Mouse (Mus musculus): ENCODE data around the gene Tcf25.

The Tcf25 gene

DNA sequence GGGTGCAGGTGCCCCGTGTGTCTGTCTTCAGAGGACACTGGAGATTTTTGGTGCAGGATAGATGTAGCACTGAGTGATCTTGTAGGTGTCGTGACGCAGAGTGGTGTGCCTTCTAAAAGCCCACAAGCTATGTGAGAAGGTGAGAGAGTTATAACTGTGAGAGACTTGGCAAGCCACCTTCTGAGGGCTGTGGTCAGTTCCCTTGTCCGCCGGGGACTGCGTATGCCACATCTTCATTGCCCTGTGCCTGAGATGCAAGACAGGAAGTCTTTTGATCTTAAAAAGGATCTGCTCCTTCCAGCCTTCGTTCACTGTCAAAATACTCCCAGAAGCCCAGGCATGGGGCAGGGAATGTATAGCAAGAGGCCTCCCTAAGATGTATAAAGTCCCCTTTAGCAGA is 30.6 kb upstream of the Tcf25 start:
- no peak for TF ChIP-seq GATA4 (IDR thresholded peaks at IDR 0.05; ENCODE audit: insufficient replicate concordance, low read length)

DNA sequence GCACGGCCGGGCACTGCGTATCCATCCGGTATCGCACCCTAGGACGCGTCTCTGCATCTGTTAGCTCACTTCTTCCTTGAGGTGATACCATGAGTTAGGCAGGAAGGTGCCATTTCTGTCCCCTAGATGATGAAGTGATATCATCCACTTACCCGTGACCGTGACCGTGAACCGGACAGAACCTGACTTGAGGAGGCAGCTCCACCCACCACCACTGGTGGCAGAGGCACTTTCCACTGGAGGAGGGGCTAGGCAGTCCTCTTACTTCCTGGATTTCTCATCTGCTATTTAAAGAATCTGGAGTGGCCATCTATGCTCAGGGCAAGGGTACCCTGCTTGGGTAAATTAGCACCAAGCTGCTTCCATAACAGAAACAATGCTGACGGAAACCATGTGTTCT is 30.1 kb upstream of the Tcf25 start:
- no peak for TF ChIP-seq GATA4 (IDR thresholded peaks at IDR 0.05; ENCODE audit: insufficient replicate concordance, low read length)

DNA sequence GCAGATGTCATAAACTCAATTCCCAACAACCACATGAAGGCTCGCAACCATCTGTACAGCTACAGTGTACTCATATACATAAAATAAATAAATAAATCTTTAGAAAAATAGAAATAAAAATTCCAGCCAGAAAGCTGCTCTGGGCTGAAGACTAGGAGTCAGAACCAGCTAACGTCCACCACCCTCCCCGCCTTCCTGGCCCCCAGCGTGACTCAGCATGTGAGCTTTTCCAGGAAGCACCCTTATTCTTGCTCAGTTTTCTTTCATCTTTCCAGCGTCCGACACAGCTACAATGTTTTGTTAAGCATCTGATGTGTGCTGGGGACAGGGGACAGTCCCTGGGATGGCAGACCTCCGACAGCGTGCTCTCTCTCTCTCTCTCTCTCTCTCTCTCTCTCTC is 28.4 kb upstream of the Tcf25 start:
- no peak for TF ChIP-seq GATA4 (IDR thresholded peaks at IDR 0.05; ENCODE audit: insufficient replicate concordance, low read length)

DNA sequence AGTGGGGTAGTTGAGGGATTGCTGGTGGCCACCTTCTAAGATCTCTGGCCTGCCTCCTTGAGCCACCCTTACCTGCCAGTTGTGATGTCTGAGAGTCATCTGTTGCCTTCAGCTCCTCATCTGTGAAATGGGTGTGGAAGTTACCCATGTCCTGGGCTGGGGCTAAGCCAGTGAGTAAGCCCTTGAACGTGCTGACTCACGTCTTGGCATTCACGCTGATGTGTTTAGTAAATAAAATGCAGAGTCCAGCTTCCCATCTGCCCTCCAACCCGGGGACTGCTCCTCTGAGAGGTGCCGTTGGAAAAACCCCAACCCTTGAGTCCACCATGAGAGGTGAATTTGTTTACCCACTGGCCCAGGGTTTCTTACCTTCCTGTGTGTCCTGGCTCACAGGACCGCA is 27.7 kb upstream of the Tcf25 start:
- TF ChIP-seq GATA4 (IDR thresholded peaks at IDR 0.05; ENCODE audit: insufficient replicate concordance, low read length): no peak

DNA sequence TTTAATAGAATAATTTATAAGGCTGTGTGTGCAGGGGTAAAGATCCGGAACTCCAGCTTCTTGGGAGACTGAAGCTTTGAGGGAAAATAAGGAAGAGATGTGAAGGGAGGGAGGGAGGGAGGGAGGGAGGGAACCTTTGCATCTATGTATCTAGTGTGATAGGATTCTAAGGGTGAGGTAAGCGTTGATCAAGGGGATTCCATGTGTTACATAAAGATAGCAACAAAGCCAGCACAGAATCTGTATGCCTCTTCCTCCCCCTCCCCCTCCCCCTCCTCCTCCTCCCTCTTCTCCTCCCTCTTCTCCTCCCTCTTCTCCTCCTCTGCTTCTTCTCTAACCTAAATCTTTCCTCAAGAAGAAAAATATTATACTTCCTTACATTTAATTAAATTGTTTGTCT is 26.3 kb upstream of the Tcf25 start:
- TF ChIP-seq GATA4 (IDR thresholded peaks at IDR 0.05; ENCODE audit: insufficient replicate concordance, low read length): no peak

DNA sequence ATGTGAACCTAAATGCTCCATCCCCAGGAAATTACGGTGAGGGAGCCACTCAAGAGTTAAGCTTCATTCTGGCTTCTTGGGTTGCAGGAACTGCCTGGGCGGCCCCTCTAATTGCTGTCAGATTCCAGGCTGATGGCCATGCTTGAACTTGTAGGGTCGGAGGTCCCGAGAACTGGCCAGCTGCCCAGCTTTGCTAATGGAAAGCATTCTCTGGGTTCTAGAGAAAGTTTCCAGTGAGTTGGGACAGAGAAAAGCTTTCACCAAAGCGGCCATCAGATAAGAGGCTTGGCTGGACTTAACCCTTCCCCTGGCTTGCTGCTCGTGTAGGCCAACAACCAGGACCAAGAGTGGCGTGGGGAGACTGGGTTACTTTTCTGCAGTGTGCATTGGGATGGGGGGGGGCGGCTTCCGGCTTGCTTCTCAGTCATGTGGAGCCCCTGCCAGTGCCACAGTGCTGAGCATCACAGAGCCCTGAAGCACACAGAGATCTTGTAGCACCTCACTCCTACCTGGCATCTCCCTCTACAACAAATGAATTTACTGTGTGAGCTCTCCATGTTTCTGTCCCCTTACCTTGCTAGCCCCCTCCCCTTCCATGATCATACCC is 25.2 kb upstream of the Tcf25 start:
- TF ChIP-seq GATA4 (IDR thresholded peaks at IDR 0.05; ENCODE audit: insufficient replicate concordance, low read length): no peak

DNA sequence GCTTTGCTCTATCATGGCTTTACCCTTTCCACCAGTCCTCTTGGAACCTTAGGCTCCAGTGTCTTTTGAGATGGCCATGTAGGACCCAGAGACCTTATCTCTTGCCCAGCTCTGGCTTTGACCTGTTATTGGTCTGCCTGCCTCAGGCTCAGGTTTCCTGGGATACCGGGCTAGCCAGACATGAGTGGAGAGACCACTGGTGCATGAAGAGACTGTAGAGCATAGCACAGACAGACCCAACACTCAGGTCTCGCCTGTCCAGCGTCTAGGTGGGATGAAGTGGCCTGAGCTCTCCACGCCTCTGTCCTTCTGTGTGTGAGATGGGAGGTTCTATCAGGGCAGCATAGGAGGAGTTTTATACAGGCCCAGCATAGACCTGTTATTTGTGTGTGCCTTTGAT is 24.5 kb upstream of the Tcf25 start:
- no peak for TF ChIP-seq GATA4 (IDR thresholded peaks at IDR 0.05; ENCODE audit: insufficient replicate concordance, low read length)

DNA sequence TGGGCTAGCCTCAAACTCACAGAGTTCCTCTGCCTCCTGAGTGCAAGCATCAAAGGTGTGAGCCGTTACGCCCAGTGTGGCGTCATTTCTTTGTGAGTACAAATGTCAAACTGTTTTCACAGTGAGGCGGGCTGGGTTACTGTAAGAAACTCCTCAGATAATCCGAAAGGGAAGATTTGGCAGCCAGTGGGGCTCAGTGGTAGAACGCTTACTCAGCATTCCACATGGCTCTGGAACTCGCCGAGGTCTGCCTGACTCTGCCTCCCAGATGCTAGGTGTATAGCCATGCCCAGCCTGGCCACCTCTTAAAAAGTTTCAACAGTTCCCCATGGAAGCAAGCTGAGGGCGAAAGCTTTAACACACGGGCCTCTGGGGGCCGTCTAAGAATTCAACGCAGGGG is 21.4 kb upstream of the Tcf25 start:
- TF ChIP-seq GATA4 (IDR thresholded peaks at IDR 0.05; ENCODE audit: insufficient replicate concordance, low read length): no peak

DNA sequence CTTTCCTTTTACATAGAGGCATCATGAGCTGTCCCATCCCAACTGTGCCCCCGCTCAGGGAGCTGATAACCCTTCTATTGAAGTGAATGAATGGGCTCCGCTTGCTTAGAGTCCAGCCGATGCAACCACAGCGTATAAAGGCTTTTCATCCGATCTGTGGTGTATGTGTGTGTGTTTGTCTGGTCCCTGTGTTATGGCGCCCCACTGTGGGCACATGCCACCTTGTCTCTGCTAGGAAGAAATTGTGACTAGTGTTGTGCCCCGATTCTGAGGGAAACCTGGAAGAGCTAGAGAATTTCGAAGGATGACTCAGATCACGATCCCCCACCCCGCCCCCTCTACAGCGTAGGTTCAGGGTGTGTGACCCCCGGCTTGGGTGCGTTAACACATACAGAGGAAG is 20.8 kb upstream of the Tcf25 start:
- TF ChIP-seq GATA4 (IDR thresholded peaks at IDR 0.05; ENCODE audit: insufficient replicate concordance, low read length): no peak

DNA sequence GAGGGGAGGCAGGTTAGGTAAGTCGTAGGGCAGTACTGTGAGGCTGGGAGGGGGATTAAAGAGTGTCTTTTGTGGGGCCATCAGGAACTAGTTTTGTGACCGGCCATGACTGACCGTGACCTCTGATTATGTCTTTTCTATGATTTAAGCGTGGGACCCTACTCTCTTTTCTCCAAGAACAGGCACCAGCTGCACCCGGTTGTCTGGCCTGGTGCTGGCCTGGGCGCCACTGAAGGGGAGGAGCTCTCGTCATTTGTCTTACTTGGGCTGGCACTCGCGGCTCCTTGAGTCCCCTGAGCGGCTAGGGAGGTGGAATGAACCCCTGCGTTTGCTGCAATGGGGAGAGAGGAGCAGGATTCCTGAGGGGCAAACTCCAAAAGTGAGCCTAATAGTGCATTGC is 20.3 kb upstream of the Tcf25 start:
- no peak for TF ChIP-seq GATA4 (IDR thresholded peaks at IDR 0.05; ENCODE audit: insufficient replicate concordance, low read length)

DNA sequence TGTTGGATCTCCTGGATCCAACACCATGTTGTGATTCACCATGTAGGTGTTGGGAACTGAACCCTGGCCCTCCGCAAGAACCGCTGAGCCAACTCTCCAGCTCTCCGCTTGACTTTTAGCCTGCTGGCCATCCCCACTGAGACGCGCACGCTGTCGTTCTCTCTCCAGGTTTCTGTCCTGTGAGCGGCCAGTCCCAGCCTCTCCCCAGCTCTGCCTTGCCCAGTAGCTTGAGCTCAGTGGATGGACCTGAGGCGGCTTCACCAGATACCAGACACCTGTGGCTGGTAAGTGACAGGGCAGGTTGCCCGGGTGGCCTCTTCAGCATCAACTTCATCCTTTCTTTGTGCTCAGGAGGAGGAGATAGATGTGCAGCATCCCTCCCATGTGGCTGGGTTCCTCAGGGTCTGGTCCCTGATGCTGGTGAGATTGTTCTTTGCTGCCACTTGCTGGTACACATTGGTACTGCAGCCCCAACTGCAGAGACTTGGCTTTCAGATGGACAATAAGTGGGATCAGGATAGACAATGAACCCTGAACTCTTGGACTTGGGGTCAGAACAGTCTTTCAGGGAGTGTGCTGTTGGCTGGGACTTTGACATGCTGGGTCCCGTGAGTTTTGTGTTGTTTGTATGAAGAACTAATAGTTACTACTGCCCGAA is 12.3 kb upstream of the Tcf25 start:
- TF ChIP-seq GATA4 (IDR thresholded peaks at IDR 0.05; ENCODE audit: insufficient replicate concordance, low read length): no peak

DNA sequence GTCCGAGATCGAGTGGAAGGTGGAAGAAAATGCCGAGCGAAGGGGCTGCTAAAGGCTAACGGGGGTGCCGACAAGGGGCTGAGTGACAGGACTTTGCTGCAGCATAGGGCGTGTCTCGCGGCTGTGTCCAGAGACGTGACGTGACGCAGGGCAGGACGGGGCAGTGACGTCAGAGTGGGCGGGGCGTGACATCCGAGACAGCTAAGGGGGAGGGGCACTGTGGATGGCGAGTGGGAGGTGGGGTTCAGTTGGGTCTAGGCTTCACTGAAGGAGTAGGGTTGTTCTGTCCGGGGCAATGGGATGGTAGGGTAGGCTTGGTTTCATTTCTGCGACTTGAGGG is 656 bp downstream of the Tcf25 start:
- no peak for TF ChIP-seq GATA4 (IDR thresholded peaks at IDR 0.05; ENCODE audit: insufficient replicate concordance, low read length)

DNA sequence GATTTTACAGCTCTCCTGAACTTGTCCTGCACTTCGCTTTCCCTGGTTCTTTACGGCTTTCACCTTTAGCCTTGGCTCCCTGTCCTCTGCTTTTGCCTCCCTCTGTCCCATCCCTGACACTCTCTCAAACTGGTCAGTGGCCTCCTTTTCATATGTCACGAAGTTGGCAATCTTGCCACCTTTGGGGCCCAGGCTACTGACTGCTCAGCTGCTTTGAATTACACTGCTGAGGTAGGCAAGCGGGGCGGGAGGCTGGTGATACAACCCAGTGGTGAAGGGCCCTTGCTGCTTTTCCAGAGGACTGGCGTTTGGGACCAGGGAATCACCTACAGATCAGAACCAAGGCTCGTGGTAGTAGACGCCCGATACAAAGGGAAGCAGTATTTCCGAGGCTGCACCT is 2.1 kb downstream of the Tcf25 start:
- no peak for TF ChIP-seq GATA4 (IDR thresholded peaks at IDR 0.05; ENCODE audit: insufficient replicate concordance, low read length)

DNA sequence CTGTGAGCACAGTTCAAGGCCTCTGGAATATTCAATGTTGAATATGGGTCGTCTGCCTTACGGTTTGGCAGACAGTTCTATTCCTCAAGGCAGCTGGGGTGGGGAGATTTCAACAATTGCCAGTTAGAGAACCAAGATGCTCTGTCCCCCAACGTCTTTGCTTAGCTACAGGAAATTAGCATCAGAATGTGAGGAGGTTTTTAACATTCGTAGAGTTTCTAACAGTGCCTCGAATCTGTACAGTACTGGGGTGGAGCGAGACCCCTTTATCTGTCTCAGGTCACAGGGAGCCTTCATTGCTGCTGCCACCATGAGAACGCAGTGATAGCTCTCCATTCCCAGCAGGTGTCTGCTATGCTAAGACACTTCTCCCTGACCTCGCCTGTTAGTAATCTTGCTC is 2.6 kb downstream of the Tcf25 start:
- no peak for TF ChIP-seq GATA4 (IDR thresholded peaks at IDR 0.05; ENCODE audit: insufficient replicate concordance, low read length)

DNA sequence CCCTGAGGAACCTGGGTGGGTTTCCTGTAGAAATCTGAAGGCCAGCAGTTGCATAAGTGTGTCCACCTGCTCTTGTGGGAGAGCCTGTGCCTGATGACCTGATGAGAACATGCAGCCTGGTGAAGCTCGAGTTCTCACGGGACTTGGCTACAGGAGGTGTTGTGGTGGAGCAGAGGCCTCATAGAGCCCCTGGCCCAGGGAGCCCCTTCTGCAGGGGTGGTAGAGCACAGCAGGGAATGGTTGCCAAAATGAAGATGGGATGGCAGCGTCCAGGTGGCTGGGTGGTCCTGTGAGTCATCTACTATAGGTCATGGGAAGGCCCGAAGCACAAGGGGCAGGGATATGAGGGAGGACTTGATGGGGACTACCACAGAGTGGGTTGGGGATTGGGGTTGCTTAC is 8.2 kb downstream of the Tcf25 start:
- no peak for TF ChIP-seq GATA4 (IDR thresholded peaks at IDR 0.05; ENCODE audit: insufficient replicate concordance, low read length)

DNA sequence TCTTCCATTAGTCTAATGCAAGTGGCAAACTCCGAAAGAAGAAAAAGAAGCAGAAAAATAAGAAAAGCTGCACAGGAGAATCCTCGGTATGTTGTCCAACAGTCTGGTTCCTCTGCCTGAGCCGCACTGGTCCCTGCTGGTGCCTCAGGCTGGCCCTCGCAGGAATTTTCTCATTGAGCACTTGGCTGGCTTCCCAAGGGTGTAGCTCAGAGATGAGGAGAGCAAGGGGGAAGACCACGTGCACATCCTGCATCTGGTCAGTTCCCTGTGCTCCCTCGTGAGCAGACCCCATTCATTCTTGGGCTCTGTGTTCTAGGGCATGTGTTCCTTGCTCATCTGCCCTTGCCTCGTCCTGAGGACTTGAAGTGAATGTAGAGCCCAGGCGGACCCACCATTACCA is 9.0 kb downstream of the Tcf25 start:
- TF ChIP-seq GATA4 (IDR thresholded peaks at IDR 0.05; ENCODE audit: insufficient replicate concordance, low read length): no peak

DNA sequence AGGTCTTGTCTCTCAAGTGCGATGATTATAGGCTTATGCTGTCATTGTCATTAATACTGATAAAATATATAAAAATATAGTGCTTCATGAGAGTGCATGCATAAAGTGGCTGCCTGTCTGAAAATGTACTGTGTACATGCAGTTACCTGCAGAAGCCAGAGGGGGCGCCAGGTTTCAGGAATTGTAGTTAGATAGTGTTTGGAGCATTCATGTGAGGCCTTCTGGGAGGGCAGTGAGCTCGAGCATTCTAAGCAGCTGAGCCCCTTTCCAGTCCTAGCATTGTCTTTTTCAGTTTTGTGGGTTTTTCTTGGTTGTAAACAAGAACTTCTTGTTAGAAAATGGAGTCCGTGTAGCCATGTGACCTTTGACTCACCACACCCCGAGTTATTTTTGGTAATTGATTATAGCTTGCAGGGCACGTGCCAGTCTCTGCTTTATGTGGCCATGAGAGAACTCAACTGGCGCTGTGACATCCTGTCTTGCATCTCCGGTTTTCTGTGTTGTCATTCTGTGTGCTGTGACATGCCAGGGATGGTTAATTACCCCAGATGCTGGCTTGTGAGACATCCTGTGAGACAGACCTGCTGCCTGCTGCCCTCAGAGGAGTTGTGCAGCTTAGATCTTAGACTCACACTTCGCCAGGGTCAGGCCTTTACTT is 11.5 kb downstream of the Tcf25 start:
- no peak for TF ChIP-seq GATA4 (IDR thresholded peaks at IDR 0.05; ENCODE audit: insufficient replicate concordance, low read length)
